Comparison of ENCODE assay signal across 8 mouse cellular contexts in the genomic region with DNA sequence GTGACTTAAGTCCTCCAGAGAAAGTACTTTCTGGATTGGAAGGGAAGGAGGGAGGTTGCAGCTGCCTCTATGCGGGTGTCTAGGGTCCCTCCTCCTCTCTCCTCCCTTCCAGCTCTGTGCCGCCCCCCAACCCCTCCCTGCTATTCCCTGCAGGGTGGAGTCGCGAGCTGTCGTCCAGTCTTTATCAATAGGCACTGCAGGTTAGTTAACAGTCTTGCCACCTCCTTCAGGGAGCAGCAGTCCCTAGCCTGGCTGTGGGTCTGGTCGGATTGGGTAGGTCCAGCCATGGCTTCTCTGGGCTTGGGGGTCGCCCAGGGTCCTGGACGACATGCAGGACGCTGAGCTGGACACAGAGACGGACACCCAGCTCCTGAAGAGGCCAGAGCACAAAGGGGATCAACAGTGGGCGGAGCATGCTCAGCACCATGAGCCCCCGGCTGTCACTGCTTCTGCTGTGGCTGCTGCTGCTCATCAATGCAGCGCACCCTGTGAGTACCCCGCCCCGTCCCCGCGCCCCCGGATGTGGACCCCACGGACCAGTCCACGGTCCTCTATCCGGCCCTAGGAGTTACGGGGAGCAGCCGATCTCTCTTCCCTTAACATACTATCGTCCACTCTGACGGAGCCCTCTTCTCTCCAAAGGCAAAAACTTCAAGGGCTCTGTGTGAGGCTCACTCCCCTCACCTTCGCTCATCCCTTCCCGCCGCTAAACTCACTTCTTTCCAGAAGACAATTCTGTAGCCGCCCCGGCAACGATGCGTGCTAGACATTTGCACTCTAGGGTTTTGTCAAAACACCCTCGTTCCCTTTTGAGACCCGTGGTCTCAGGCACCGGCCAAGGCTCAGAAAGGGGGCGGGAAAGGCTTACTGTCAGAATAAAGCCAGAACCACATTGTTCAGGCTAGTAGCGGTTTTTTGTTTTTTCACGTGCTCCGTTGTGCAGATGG. TPM values are rescaled to one million over a fixed set of nuclear protein-coding genes. Genes with fewer than 3 reads are reported as not detected.
DNase-seq lines count a peak whose midpoint lies in the region; ATAC-seq and TF ChIP-seq lines count a peak whose summit lies in the region.

A gene (plus strand): TSS at position 51 of the 947 bp plus-strand sequence.

- peak within 1 kb of the TSS; percentile 54 for H3K4me3 ChIP-seq in gastrocnemius, adult 2 months
- H3K4me3 ChIP-seq in ES-Bruce4 (ENCODE audit: low read depth, low read length): 0 out of 2 replicates have a peak within 1 kb of the TSS, but pooled peaks have one; percentile 7
- peak within 1 kb of the TSS; percentile 44 for H3K4me3 ChIP-seq in forebrain, embryonic 15.5 days
- H3K4me3 ChIP-seq in liver, postnatal 0 days (ENCODE audit: low read depth, low read length): peak within 1 kb of the TSS; percentile 17; the same call in 1 of the 2 replicates

- no peak for TF ChIP-seq CTCF in gastrocnemius, adult 2 months (IDR thresholded peaks at IDR 0.05)
- TF ChIP-seq CTCF in ES-Bruce4 (IDR thresholded peaks at IDR 0.05; ENCODE audit: low read depth, low read length): no peak
- TF ChIP-seq CTCF in liver, postnatal 0 days (IDR thresholded peaks at IDR 0.05; ENCODE audit: low read depth): no peak

- TF ChIP-seq POLR2A in ES-Bruce4 (IDR thresholded peaks at IDR 0.05; ENCODE audit: insufficient read depth, low read length): no peak

- DNase-seq in gastrocnemius, adult 2 months: no peak
- DNase-seq in gastrocnemius, adult 18-20 months (ENCODE audit: low spot score): no peak
- no peak for DNase-seq in liver, postnatal 0 days
- DNase-seq in urinary bladder, postnatal 10 days (ENCODE audit: low spot score): no peak
- DNase-seq in right cerebral cortex, adult 2 months (ENCODE audit: low spot score in 2 of 2): no peak

- no peaks in the 10 kb centered on the region for H3K9me3 ChIP-seq in ES-Bruce4 (replicated peaks; ENCODE audit: control insufficient read depth, insufficient read depth, low read length, poor library complexity, severe bottlenecking)
- H3K9me3 ChIP-seq in forebrain, embryonic 15.5 days: no peaks in the 10 kb centered on the region
- H3K9me3 ChIP-seq in liver, postnatal 0 days (ENCODE audit: low read length): no peaks in the 10 kb centered on the region

- WGBS in forebrain, embryonic 15.5 days: 2% methylated on average over 39 of the region's 39 CpGs
- WGBS in liver, postnatal 0 days (ENCODE audit: insufficient replicate concordance): 2% methylated on average over 39 of the region's 39 CpGs

- TF ChIP-seq EP300 in ES-Bruce4 (IDR thresholded peaks at IDR 0.05; ENCODE audit: insufficient read depth, low read depth, low read length): no peak
- no peak for TF ChIP-seq EP300 in liver, postnatal 0 days (IDR thresholded peaks at IDR 0.05; ENCODE audit: low read depth)

- no peaks in the 10 kb centered on the region for H3K36me3 ChIP-seq in ES-Bruce4 (ENCODE audit: control insufficient read depth, insufficient read depth, low read length, poor library complexity, severe bottlenecking)
- no peaks in the 10 kb centered on the region for H3K36me3 ChIP-seq in forebrain, embryonic 15.5 days
- no peaks in the 10 kb centered on the region for H3K36me3 ChIP-seq in liver, postnatal 0 days (replicated peaks; ENCODE audit: insufficient read depth, low read length)

- no peak within 1 kb of the TSS for H3K9ac ChIP-seq in ES-Bruce4 (ENCODE audit: low read depth, poor library complexity, severe bottlenecking)
- H3K9ac ChIP-seq in forebrain, embryonic 15.5 days (replicated peaks): peak within 1 kb of the TSS; percentile 44
- no peak within 1 kb of the TSS for H3K9ac ChIP-seq in liver, postnatal 0 days (replicated peaks)

- H3K27me3 ChIP-seq in ES-Bruce4 (ENCODE audit: control insufficient read depth, insufficient read depth, low read length, poor library complexity, severe bottlenecking): no peaks in the 10 kb centered on the region; the same call in 1 of the 2 replicates
- H3K27me3 ChIP-seq in forebrain, embryonic 15.5 days: 0 out of 2 replicates have a peak, but pooled peaks cover 5% of the 10 kb centered on the region
- peaks cover 24% of the 10 kb centered on the region for H3K27me3 ChIP-seq in liver, postnatal 0 days (ENCODE audit: insufficient read depth, low read length)

- H3K27ac ChIP-seq in gastrocnemius, adult 2 months: no peak within 1 kb of the TSS
- no peak within 1 kb of the TSS for H3K27ac ChIP-seq in ES-Bruce4 (ENCODE audit: insufficient read depth, low read length)
- H3K27ac ChIP-seq in forebrain, embryonic 15.5 days (replicated peaks): no peak within 1 kb of the TSS
- no peak within 1 kb of the TSS for H3K27ac ChIP-seq in liver, postnatal 0 days (ENCODE audit: low read depth)

- H3K4me2 ChIP-seq in forebrain, embryonic 15.5 days (replicated peaks): peak within 1 kb of the TSS; percentile 85
- H3K4me2 ChIP-seq in liver, postnatal 0 days (ENCODE audit: low read depth, low read length): peak within 1 kb of the TSS; percentile 55

- ATAC-seq in forebrain, embryonic 15.5 days (replicated peaks): peak; percentile 80
- no peak for ATAC-seq in liver, postnatal 0 days
- ATAC-seq in frontal cortex, adult (ENCODE audit: low TSS enrichment): no peak

- H3K4me1 ChIP-seq in ES-Bruce4 (ENCODE audit: control insufficient read depth, insufficient read depth, low read length): no peaks in the 10 kb centered on the region
- H3K4me1 ChIP-seq in forebrain, embryonic 15.5 days: peaks cover 15% of the 10 kb centered on the region
- 0 out of 2 replicates have a peak, but pooled peaks cover 2% of the 10 kb centered on the region for H3K4me1 ChIP-seq in liver, postnatal 0 days (ENCODE audit: insufficient read depth)

- intact Hi-C loops in gastrocnemius, adult 2 months (cut with DNase I): no loop called here

RNA-seq across cellular contexts. Expression of the gene that starts here (rescaled TPM):
- total RNA-seq in gastrocnemius, adult 2 months (2021): 1 to 10 TPM; 2.0 to 2.1 TPM
- total RNA-seq in gastrocnemius, adult 18-20 months (2021): 1 to 10 TPM; 3.4 to 4.2 TPM
- polyA plus RNA-seq in ES-Bruce4 (2011; ENCODE audit: insufficient read depth, insufficient read length, low read depth, missing spikeins): not detected in 2 replicates
- 0.43 and 0.52 TPM in 2 replicates for polyA plus RNA-seq in forebrain, embryonic 15.5 days (2015; fragmentation: Nextera tagmentation; extraction: Ambion mirVana)
- 0.05 and 0.13 TPM in 2 replicates for polyA plus RNA-seq in liver, postnatal 0 days (2015; fragmentation: Nextera tagmentation; extraction: Ambion mirVana)

Comparison
In these comparisons a context has a peak if more than half of its experiments do, and no peak if none do; other contexts are left out.
1. Peak in ATAC-seq, H3K4me3 ChIP-seq, H3K9ac ChIP-seq and H3K4me2 ChIP-seq in forebrain, embryonic 15.5 days; RNA of the gene not detected or under 1 TPM.